Mouse (Mus musculus): Measurements from ENCODE around the gene Hist1h4h. TPM values are rescaled to one million over a fixed set of nuclear protein-coding genes. Genes with fewer than 3 reads are reported as not detected.
A peak's percentile ranks its signal among the peaks of the same experiment; 100 is the strongest.
"Not testable (repeated sequence)": the region's sequence is repeated elsewhere in the genome, so short reads cannot be mapped to it uniquely, and the experiment has no call there.

Hist1h4h gene
- total and polyA plus RNA-seq, 2 experiments from 2014 or later = 4.1 to 1,275 TPM

DNA sequence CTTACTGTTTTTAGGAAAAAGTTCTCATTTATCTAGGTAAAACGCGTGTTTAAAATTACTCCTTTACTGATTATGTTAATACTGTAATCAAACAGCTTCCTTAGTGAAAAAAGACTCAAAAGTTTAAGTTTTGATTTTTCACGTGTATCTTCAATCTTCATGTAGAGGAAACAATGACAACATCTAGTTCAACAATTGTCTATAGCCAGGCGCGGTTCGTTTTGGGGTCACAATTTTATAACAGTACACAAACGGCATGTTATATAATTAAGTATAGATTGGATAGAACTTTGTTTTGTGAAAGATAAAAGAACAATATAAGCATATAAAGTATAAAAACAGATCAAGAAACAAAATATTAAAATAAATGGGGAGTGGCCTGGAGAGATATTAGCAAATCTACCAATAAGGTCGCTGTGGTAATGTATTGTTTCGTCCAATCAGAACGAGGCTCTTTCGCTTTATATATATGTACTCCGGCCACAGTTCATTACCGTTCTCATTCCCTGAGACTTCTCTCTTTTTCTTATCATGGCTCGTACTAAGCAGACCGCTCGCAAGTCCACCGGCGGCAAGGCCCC, 44.5 kb downstream of the Hist1h4h start, which contains the start of gene Hist1h3d:
Gene Hist1h3d (plus strand): TSS at position 493 of the 581 bp plus-strand sequence.
- no peaks in the 10 kb centered on the region for H3K9me3 ChIP-seq (ENCODE audit: low read length)
- peak within 1 kb of the TSS; percentile 67 for H3K4me2 ChIP-seq (ENCODE audit: low read depth)
- no peaks in the 10 kb centered on the region for H3K36me3 ChIP-seq (ENCODE audit: insufficient read depth)
- peak within 1 kb of the TSS; percentile 38 for H3K4me3 ChIP-seq (ENCODE audit: low read depth, low read length)
- H3K4me1 ChIP-seq (ENCODE audit: insufficient read depth) = peaks cover 23% of the 10 kb centered on the region
- no peaks in the 10 kb centered on the region for H3K27me3 ChIP-seq (ENCODE audit: insufficient read depth, low read length)
- H3K27ac ChIP-seq (ENCODE audit: low read depth, low read length) = peak within 1 kb of the TSS; percentile 78
- TF ChIP-seq CTCF (IDR thresholded peaks at IDR 0.05; ENCODE audit: low read depth) = no peak
- DNase-seq (peak; percentile 87), ATAC-seq (peak; percentile 37)
- under 1% methylated on average over 18 of the region's 18 CpGs for WGBS
- peak within 1 kb of the TSS; percentile 50 for H3K9ac ChIP-seq

DNA sequence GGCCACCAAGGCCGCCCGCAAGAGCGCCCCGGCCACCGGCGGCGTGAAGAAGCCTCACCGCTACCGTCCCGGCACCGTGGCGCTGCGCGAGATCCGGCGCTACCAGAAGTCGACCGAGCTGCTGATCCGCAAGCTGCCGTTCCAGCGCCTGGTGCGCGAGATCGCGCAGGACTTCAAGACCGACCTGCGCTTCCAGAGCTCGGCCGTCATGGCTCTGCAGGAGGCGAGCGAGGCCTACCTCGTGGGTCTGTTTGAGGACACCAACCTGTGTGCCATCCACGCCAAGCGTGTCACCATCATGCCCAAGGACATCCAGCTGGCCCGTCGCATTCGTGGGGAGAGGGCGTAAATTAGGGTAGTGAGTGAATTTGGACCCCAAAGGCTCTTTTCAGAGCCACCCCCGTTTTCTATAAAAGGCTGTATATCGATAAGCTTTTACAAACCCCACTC, 45.0 kb downstream of the Hist1h4h start:
- Histone ChIP-seq H3K4me1 (ENCODE audit: insufficient read depth) (peaks cover 22% of the 10 kb centered on the region), H3K4me3 (ENCODE audit: low read depth, low read length) (peak overlapping the region; percentile 38), H3K9ac (peak overlapping the region; percentile 50), H3K27ac (ENCODE audit: low read depth, low read length) (peak overlapping the region; percentile 75), H3K4me2 (ENCODE audit: low read depth) (peak overlapping the region; percentile 67)
- H3K9me3 ChIP-seq (ENCODE audit: low read length); ATAC-seq; H3K27me3 ChIP-seq (ENCODE audit: insufficient read depth, low read length); H3K36me3 ChIP-seq (ENCODE audit: insufficient read depth); DNase-seq: not testable (repeated sequence)
- under 1% methylated on average over 11 of the region's 40 CpGs for WGBS

GRCm38 (mm10) chr13:23576351-23576881, 45.6 kb downstream of the Hist1h4h start:
- Histone ChIP-seq H3K9me3 (ENCODE audit: low read length) (no peaks in the 10 kb centered on the region), H3K27me3 (ENCODE audit: insufficient read depth, low read length) (no peaks in the 10 kb centered on the region), H3K27ac (ENCODE audit: low read depth, low read length) (no peak overlapping the region), H3K9ac (peak overlapping the region; percentile 50), H3K4me2 (ENCODE audit: low read depth) (peak overlapping the region; percentile 67), H3K4me1 (ENCODE audit: insufficient read depth) (peaks cover 22% of the 10 kb centered on the region), H3K36me3 (ENCODE audit: insufficient read depth) (no peaks in the 10 kb centered on the region), H3K4me3 (ENCODE audit: low read depth, low read length) (peak overlapping the region; percentile 38)
- ATAC-seq (no peak), DNase-seq (no peak)
- 5% methylated on average over 7 of the region's 7 CpGs for WGBS
- no peak for TF ChIP-seq CTCF (IDR thresholded peaks at IDR 0.05; ENCODE audit: low read depth)

GRCm38 (mm10) chr13:23576906-23577639, 46.2 kb downstream of the Hist1h4h start:
- peak overlapping the region; percentile 67 for H3K4me2 ChIP-seq (ENCODE audit: low read depth)
- ATAC-seq = no peak
- H3K36me3 ChIP-seq (ENCODE audit: insufficient read depth) = no peaks in the 10 kb centered on the region
- H3K27ac ChIP-seq (ENCODE audit: low read depth, low read length) = no peak overlapping the region
- H3K4me3 ChIP-seq (ENCODE audit: low read depth, low read length) = peak overlapping the region; percentile 38; the same call in 1 of the 2 replicates
- no peak for TF ChIP-seq CTCF (IDR thresholded peaks at IDR 0.05; ENCODE audit: low read depth)
- H3K27me3 ChIP-seq (ENCODE audit: insufficient read depth, low read length) = no peaks in the 10 kb centered on the region
- H3K9ac ChIP-seq = peak overlapping the region; percentile 50; the same call in 1 of the 2 replicates
- 32% methylated on average over 6 of the region's 6 CpGs for WGBS
- peaks cover 24% of the 10 kb centered on the region for H3K4me1 ChIP-seq (ENCODE audit: insufficient read depth)
- H3K9me3 ChIP-seq (ENCODE audit: low read length) = no peaks in the 10 kb centered on the region
- DNase-seq = no peak

- Histone ChIP-seq H3K9ac (no peak overlapping the region), H3K4me1 (ENCODE audit: insufficient read depth) (peaks cover 17% of the 10 kb centered on the region; the same call in 1 of the 2 replicates), H3K27ac (ENCODE audit: low read depth, low read length) (no peak overlapping the region), H3K4me2 (ENCODE audit: low read depth) (no peak overlapping the region), H3K4me3 (ENCODE audit: low read depth, low read length) (no peak overlapping the region), H3K9me3 (ENCODE audit: low read length) (no peaks in the 10 kb centered on the region), H3K36me3 (ENCODE audit: insufficient read depth) (no peaks in the 10 kb centered on the region), H3K27me3 (ENCODE audit: insufficient read depth, low read length) (no peaks in the 10 kb centered on the region)
- TF ChIP-seq CTCF (IDR thresholded peaks at IDR 0.05; ENCODE audit: low read depth) = no peak
- ATAC-seq (no peak), DNase-seq (no peak)
- 83% methylated on average over 1 of the region's 1 CpGs for WGBS
Measured at GRCm38 (mm10) chr13:23577835-23578234, 47.0 kb downstream of the Hist1h4h start.

Small RNAs within 50 kb of the gene (microRNA-seq; reads per million reads assigned to microRNA genes)
- 0 reads per million in 2 experiments for gene Gm44297
- 0 reads per million in 2 experiments for gene Gm44359
- 0 reads per million in 2 experiments for gene Gm44394
- 0.24 to 0.39 reads per million in 2 experiments for gene n-TStga1

Other genes starting within 250 kb of the Hist1h4h start
Only the 30 nearest of the 34 such genes appear.
- gene Zfp322a, start 161.8 kb upstream of the Hist1h4h start, total RNA-seq (2014; rRNA removed) = 32.9 and 35.5 TPM in 2 replicates
- 23.1 and 33.6 TPM in 2 replicates for gene Zfp322a, start 161.8 kb upstream of the Hist1h4h start, polyA plus RNA-seq (2015; fragmentation: Nextera tagmentation; extraction: Ambion mirVana)
- 6.5 and 8.2 TPM in 2 replicates for gene Abt1, start 107.2 kb upstream of the Hist1h4h start, total RNA-seq (2014; rRNA removed)
- 7.7 and 8.2 TPM in 2 replicates for gene Abt1, start 107.2 kb upstream of the Hist1h4h start, polyA plus RNA-seq (2015; fragmentation: Nextera tagmentation; extraction: Ambion mirVana)
- 0.08 and 0.33 TPM in 2 replicates for gene Btn1a1, start 65.1 kb upstream of the Hist1h4h start, total RNA-seq (2014; rRNA removed)
- gene Btn1a1, start 65.1 kb upstream of the Hist1h4h start, polyA plus RNA-seq (2015; fragmentation: Nextera tagmentation; extraction: Ambion mirVana) = 0.12 TPM in 1 of 2 replicates, not detected in the other
- gene Btn2a2, start 42.2 kb upstream of the Hist1h4h start, total RNA-seq (2014; rRNA removed) = not detected in 2 replicates
- gene Btn2a2, start 42.2 kb upstream of the Hist1h4h start, polyA plus RNA-seq (2015; fragmentation: Nextera tagmentation; extraction: Ambion mirVana) = 0.10 TPM in 1 of 2 replicates, not detected in the other
- 135 and 227 TPM in 2 replicates for gene Hist1h2af, start 2.9 kb downstream of the Hist1h4h start, total RNA-seq (2014; rRNA removed)
- not detected in 2 replicates for gene Hist1h2af, start 2.9 kb downstream of the Hist1h4h start, polyA plus RNA-seq (2015; fragmentation: Nextera tagmentation; extraction: Ambion mirVana)
- 116 and 134 TPM in 2 replicates for gene Hist1h3g, start 4.4 kb downstream of the Hist1h4h start, total RNA-seq (2014; rRNA removed)
- 0.50 TPM in 1 of 2 replicates, not detected in the other for gene Hist1h3g, start 4.4 kb downstream of the Hist1h4h start, polyA plus RNA-seq (2015; fragmentation: Nextera tagmentation; extraction: Ambion mirVana)
- gene Hist1h2bh, start 12.3 kb downstream of the Hist1h4h start, total RNA-seq (2014; rRNA removed) = 12.5 and 17.0 TPM in 2 replicates
- gene Hist1h2bh, start 12.3 kb downstream of the Hist1h4h start, polyA plus RNA-seq (2015; fragmentation: Nextera tagmentation; extraction: Ambion mirVana) = 0.17 TPM in 1 of 2 replicates, not detected in the other
- 116 and 119 TPM in 2 replicates for gene Hist1h3f, start 13.0 kb downstream of the Hist1h4h start, total RNA-seq (2014; rRNA removed)
- 0.17 and 0.47 TPM in 2 replicates for gene Hist1h3f, start 13.0 kb downstream of the Hist1h4h start, polyA plus RNA-seq (2015; fragmentation: Nextera tagmentation; extraction: Ambion mirVana)
- 586 and 753 TPM in 2 replicates for gene Hist1h4f, start 20.6 kb downstream of the Hist1h4h start, total RNA-seq (2014; rRNA removed)
- 0.70 TPM in 1 of 2 replicates, not detected in the other for gene Hist1h4f, start 20.6 kb downstream of the Hist1h4h start, polyA plus RNA-seq (2015; fragmentation: Nextera tagmentation; extraction: Ambion mirVana)
- gene Hist1h1d, start 22.2 kb downstream of the Hist1h4h start, total RNA-seq (2014; rRNA removed) = 48.5 and 66.7 TPM in 2 replicates
- 0.12 and 0.18 TPM in 2 replicates for gene Hist1h1d, start 22.2 kb downstream of the Hist1h4h start, polyA plus RNA-seq (2015; fragmentation: Nextera tagmentation; extraction: Ambion mirVana)
- gene Hist1h3e, start 31.3 kb downstream of the Hist1h4h start, total RNA-seq (2014; rRNA removed) = 180 and 204 TPM in 2 replicates
- gene Hist1h3e, start 31.3 kb downstream of the Hist1h4h start, polyA plus RNA-seq (2015; fragmentation: Nextera tagmentation; extraction: Ambion mirVana) = 1.9 and 2.0 TPM in 2 replicates
- gene Hist1h2ae, start 40.2 kb downstream of the Hist1h4h start, total RNA-seq (2014; rRNA removed) = 111 TPM in 2 replicates
- gene Hist1h2ae, start 40.2 kb downstream of the Hist1h4h start, polyA plus RNA-seq (2015; fragmentation: Nextera tagmentation; extraction: Ambion mirVana) = 12.5 and 23.0 TPM in 2 replicates
- gene Hist1h2bg, start 40.3 kb downstream of the Hist1h4h start, total RNA-seq (2014; rRNA removed) = 367 and 594 TPM in 2 replicates
- 3.0 and 3.6 TPM in 2 replicates for gene Hist1h2bg, start 40.3 kb downstream of the Hist1h4h start, polyA plus RNA-seq (2015; fragmentation: Nextera tagmentation; extraction: Ambion mirVana)
- 226 and 289 TPM in 2 replicates for gene Hist1h2bf, start 43.1 kb downstream of the Hist1h4h start, total RNA-seq (2014; rRNA removed)
- gene Hist1h2bf, start 43.1 kb downstream of the Hist1h4h start, polyA plus RNA-seq (2015; fragmentation: Nextera tagmentation; extraction: Ambion mirVana) = not detected in 2 replicates
- gene Hist1h2ad, start 43.3 kb downstream of the Hist1h4h start, total RNA-seq (2014; rRNA removed) = 204 and 274 TPM in 2 replicates
- gene Hist1h2ad, start 43.3 kb downstream of the Hist1h4h start, polyA plus RNA-seq (2015; fragmentation: Nextera tagmentation; extraction: Ambion mirVana) = 0.78 TPM in 1 of 2 replicates, not detected in the other
- 73.0 and 78.9 TPM in 2 replicates for gene Hist1h3d, start 44.7 kb downstream of the Hist1h4h start, total RNA-seq (2014; rRNA removed)
- 0.57 and 0.80 TPM in 2 replicates for gene Hist1h3d, start 44.7 kb downstream of the Hist1h4h start, polyA plus RNA-seq (2015; fragmentation: Nextera tagmentation; extraction: Ambion mirVana)
- gene Hist1h4d, start 50.5 kb downstream of the Hist1h4h start, total RNA-seq (2014; rRNA removed) = 258 and 695 TPM in 2 replicates
- 25.0 and 42.2 TPM in 2 replicates for gene Hist1h4d, start 50.5 kb downstream of the Hist1h4h start, polyA plus RNA-seq (2015; fragmentation: Nextera tagmentation; extraction: Ambion mirVana)
- 98.5 and 120 TPM in 2 replicates for gene Hist1h2be, start 90.1 kb downstream of the Hist1h4h start, total RNA-seq (2014; rRNA removed)
- gene Hist1h2be, start 90.1 kb downstream of the Hist1h4h start, polyA plus RNA-seq (2015; fragmentation: Nextera tagmentation; extraction: Ambion mirVana) = 0.31 and 0.39 TPM in 2 replicates
- gene Hist1h1e, start 91.5 kb downstream of the Hist1h4h start, total RNA-seq (2014; rRNA removed) = 204 and 218 TPM in 2 replicates
- gene Hist1h1e, start 91.5 kb downstream of the Hist1h4h start, polyA plus RNA-seq (2015; fragmentation: Nextera tagmentation; extraction: Ambion mirVana) = 11.1 and 16.3 TPM in 2 replicates
- gene Hist1h2ac, start 152.9 kb downstream of the Hist1h4h start, total RNA-seq (2014; rRNA removed) = 40.9 and 44.8 TPM in 2 replicates
- gene Hist1h2ac, start 152.9 kb downstream of the Hist1h4h start, polyA plus RNA-seq (2015; fragmentation: Nextera tagmentation; extraction: Ambion mirVana) = 0.41 and 0.49 TPM in 2 replicates
- 93.7 and 124 TPM in 2 replicates for gene Hist1h2bc, start 153.1 kb downstream of the Hist1h4h start, total RNA-seq (2014; rRNA removed)
- gene Hist1h2bc, start 153.1 kb downstream of the Hist1h4h start, polyA plus RNA-seq (2015; fragmentation: Nextera tagmentation; extraction: Ambion mirVana) = 29.2 and 35.3 TPM in 2 replicates
- gene Hist1h1t, start 164.8 kb downstream of the Hist1h4h start, total RNA-seq (2014; rRNA removed) = 1.3 TPM in 1 of 2 replicates, not detected in the other
- gene Hist1h1t, start 164.8 kb downstream of the Hist1h4h start, polyA plus RNA-seq (2015; fragmentation: Nextera tagmentation; extraction: Ambion mirVana) = not detected in 2 replicates
- gene Hist1h4c, start 167.4 kb downstream of the Hist1h4h start, total RNA-seq (2014; rRNA removed) = 917 and 942 TPM in 2 replicates
- 2.3 and 5.0 TPM in 2 replicates for gene Hist1h4c, start 167.4 kb downstream of the Hist1h4h start, polyA plus RNA-seq (2015; fragmentation: Nextera tagmentation; extraction: Ambion mirVana)
- gene Hfe, start 179.8 kb downstream of the Hist1h4h start, total RNA-seq (2014; rRNA removed) = 2.5 and 3.6 TPM in 2 replicates
- gene Hfe, start 179.8 kb downstream of the Hist1h4h start, polyA plus RNA-seq (2015; fragmentation: Nextera tagmentation; extraction: Ambion mirVana) = 4.4 and 6.0 TPM in 2 replicates
- gene Hist1h1c, start 207.8 kb downstream of the Hist1h4h start, total RNA-seq (2014; rRNA removed) = 475 and 498 TPM in 2 replicates
- 24.0 and 26.3 TPM in 2 replicates for gene Hist1h1c, start 207.8 kb downstream of the Hist1h4h start, polyA plus RNA-seq (2015; fragmentation: Nextera tagmentation; extraction: Ambion mirVana)
- gene Hist1h3c, start 214.6 kb downstream of the Hist1h4h start, total RNA-seq (2014; rRNA removed) = 294 and 301 TPM in 2 replicates
- 0.84 TPM in 1 of 2 replicates, not detected in the other for gene Hist1h3c, start 214.6 kb downstream of the Hist1h4h start, polyA plus RNA-seq (2015; fragmentation: Nextera tagmentation; extraction: Ambion mirVana)
- gene Hist1h2bb, start 215.7 kb downstream of the Hist1h4h start, total RNA-seq (2014; rRNA removed) = 647 and 680 TPM in 2 replicates
- gene Hist1h2bb, start 215.7 kb downstream of the Hist1h4h start, polyA plus RNA-seq (2015; fragmentation: Nextera tagmentation; extraction: Ambion mirVana) = not detected in 2 replicates
- gene Hist1h2ab, start 220.1 kb downstream of the Hist1h4h start, total RNA-seq (2014; rRNA removed) = 305 and 340 TPM in 2 replicates
- 4.4 and 6.7 TPM in 2 replicates for gene Hist1h2ab, start 220.1 kb downstream of the Hist1h4h start, polyA plus RNA-seq (2015; fragmentation: Nextera tagmentation; extraction: Ambion mirVana)
- 229 and 254 TPM in 2 replicates for gene Hist1h3b, start 221.2 kb downstream of the Hist1h4h start, total RNA-seq (2014; rRNA removed)
- gene Hist1h3b, start 221.2 kb downstream of the Hist1h4h start, polyA plus RNA-seq (2015; fragmentation: Nextera tagmentation; extraction: Ambion mirVana) = 0.25 and 0.67 TPM in 2 replicates
- 184 and 254 TPM in 2 replicates for gene Hist1h4b, start 226.0 kb downstream of the Hist1h4h start, total RNA-seq (2014; rRNA removed)
- 1.8 and 3.0 TPM in 2 replicates for gene Hist1h4b, start 226.0 kb downstream of the Hist1h4h start, polyA plus RNA-seq (2015; fragmentation: Nextera tagmentation; extraction: Ambion mirVana)

Data from forebrain, postnatal 0 days (tissue).